Mouse (Mus musculus): ENCODE results near the gene Olfr824. TPM values are rescaled to one million over a fixed set of nuclear protein-coding genes. Genes with fewer than 3 reads are reported as not detected.

Gene Olfr824
- polyA plus RNA-seq (2017; shearing (Covaris generic)), result under 1 TPM; 0.29 to 0.94 TPM

DNA sequence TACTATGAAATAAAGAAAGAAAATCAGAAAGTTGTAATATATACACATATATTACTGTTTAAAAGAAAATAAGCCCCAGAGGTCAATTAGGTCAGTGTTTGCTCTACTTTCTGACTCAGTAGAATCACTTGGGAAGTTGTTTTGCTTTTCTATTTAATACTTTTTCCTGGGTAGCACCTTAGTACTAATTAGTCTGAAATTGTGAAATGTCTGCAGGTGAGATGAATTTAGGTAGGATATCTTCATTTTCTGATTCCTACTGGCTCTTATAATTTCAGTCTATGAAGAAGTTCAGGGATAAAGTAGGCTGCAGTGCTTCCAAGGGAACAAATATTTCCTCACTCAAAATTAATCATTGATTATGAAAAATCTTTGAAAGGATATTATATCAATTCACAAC, at the start of gene Olfr824:
Olfr824 (minus strand) TSS at position 101 of the 400 bp plus-strand sequence.

DNA sequence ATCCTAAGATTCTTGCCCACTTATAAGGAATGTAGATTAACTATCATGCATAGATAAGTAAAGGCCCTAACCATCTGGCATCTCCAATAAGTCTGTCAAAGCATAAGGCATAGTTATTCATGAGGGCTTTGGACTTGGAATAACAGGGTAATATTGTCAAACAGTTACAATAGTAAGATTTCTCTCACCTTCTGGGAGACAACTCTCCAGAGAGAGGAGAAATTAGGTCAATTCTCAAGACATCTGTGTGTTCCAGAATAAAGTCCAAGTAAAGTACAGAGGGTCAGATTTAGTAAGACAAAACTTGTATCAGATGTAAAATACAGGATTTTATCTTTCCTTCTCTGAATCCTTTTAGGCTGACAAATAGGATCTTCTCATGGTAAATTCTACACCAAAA, 36.9 kb upstream of the Olfr824 start, which contains the start of gene Olfr825:
Olfr825 (minus strand) TSS at position 101 of the 400 bp plus-strand sequence.

DNA sequence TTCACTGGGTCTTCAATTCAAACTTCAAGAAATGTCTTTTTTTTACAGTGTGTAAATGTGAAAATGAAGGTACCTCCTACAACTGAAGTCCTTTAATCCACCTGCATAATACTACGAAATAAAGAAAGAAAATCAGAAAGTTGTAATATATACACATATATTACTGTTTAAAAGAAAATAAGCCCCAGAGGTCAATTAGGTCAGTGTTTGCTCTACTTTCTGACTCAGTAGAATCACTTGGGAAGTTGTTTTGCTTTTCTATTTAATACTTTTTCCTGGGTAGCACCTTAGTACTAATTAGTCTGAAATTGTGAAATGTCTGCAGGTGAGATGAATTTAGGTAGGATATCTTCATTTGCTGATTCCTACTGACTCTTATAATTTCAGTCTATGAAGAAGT, 14.5 kb downstream of the Olfr824 start, which contains the start of gene Olfr823:
Olfr823 (minus strand) TSS at position 101 of the 400 bp plus-strand sequence.

Other genes starting within 250 kb of the Olfr824 start
- gene Olfr815, start 224.1 kb downstream of the Olfr824 start, polyA plus RNA-seq (2017; shearing (Covaris generic)), result 1 to 10 TPM in 1 of 2 experiments, under 1 TPM in 1; 0.18 to 1.8 TPM
- 1 to 10 TPM in 1 of 2 experiments, under 1 TPM in 1; 0.37 to 1.4 TPM for gene Olfr816, start 214.4 kb downstream of the Olfr824 start, polyA plus RNA-seq (2017; shearing (Covaris generic))
- gene Olfr818, start 180.9 kb downstream of the Olfr824 start, polyA plus RNA-seq (2017; shearing (Covaris generic)), result not detected
- gene Olfr819, start 162.7 kb downstream of the Olfr824 start, polyA plus RNA-seq (2017; shearing (Covaris generic)), result not detected
- not detected for gene Olfr247, start 153.9 kb downstream of the Olfr824 start, polyA plus RNA-seq (2017; shearing (Covaris generic))
- 1 to 10 TPM in 1 of 2 experiments, under 1 TPM in 1; 0.16 to 1.0 TPM for gene Gm10310, start 144.9 kb downstream of the Olfr824 start, polyA plus RNA-seq (2017; shearing (Covaris generic))
- not detected for gene Olfr820, start 117.4 kb downstream of the Olfr824 start, polyA plus RNA-seq (2017; shearing (Covaris generic))
- gene Olfr821, start 99.7 kb downstream of the Olfr824 start, polyA plus RNA-seq (2017; shearing (Covaris generic)), result not detected
- 1 to 10 TPM in 1 of 2 experiments, under 1 TPM in 1; 0.07 to 1.0 TPM for gene Olfr822, start 58.8 kb downstream of the Olfr824 start, polyA plus RNA-seq (2017; shearing (Covaris generic))
- gene Olfr823, start 14.6 kb downstream of the Olfr824 start, polyA plus RNA-seq (2017; shearing (Covaris generic)), result not detected
- gene Olfr825, start 36.8 kb upstream of the Olfr824 start, polyA plus RNA-seq (2017; shearing (Covaris generic)), result not detected
- under 1 TPM; 0.19 to 0.62 TPM for gene Olfr826, start 54.2 kb upstream of the Olfr824 start, polyA plus RNA-seq (2017; shearing (Covaris generic))
- gene Olfr827, start 84.4 kb upstream of the Olfr824 start, polyA plus RNA-seq (2017; shearing (Covaris generic)), result not detected
- under 1 TPM in 1 of 2 experiments, not detected in 1; 0.06 TPM for gene Neurod4, start 150.2 kb upstream of the Olfr824 start, polyA plus RNA-seq (2017; shearing (Covaris generic))
- 100 to 1,000 TPM; 217 to 227 TPM for gene Tespa1, start 192.9 kb upstream of the Olfr824 start, polyA plus RNA-seq (2017; shearing (Covaris generic))

Data from inflammation-experienced regulatory T-cells (primary cell).